Mouse (Mus musculus) lung, postnatal 10 days (tissue): Measurements from ENCODE around the gene Ddc.

Experiments
- DNase-seq: peaks from one replicate; pipeline ENCODE4 v3.0.0; 2021

Ddc gene

GRCm38 (mm10) chr11:11820737-11821136 lies 77.2 kb downstream of the Ddc start:
- DNase-seq: peak; percentile 31

GRCm38 (mm10) chr11:11820251-11820650 lies 77.7 kb downstream of the Ddc start:
- DNase-seq: peak; percentile 90

GRCm38 (mm10) chr11:11819206-11819605 lies 78.7 kb downstream of the Ddc start:
- no peak for DNase-seq

- no peak for DNase-seq
Measured at GRCm38 (mm10) chr11:11818797-11819196, 79.1 kb downstream of the Ddc start.

- no peak for DNase-seq
Measured at GRCm38 (mm10) chr11:11815737-11816136, 82.2 kb downstream of the Ddc start.

GRCm38 (mm10) chr11:11811906-11812480 lies 86.0 kb downstream of the Ddc start:
- DNase-seq: peak; percentile 83

- no peak for DNase-seq
Measured at GRCm38 (mm10) chr11:11809404-11810175, 88.4 kb downstream of the Ddc start.

GRCm38 (mm10) chr11:11808820-11809403 lies 89.0 kb downstream of the Ddc start, which contains the start of gene Fignl1:
TSS of gene Fignl1 (minus strand) at chr11:11808962.
- peak; percentile 96 for DNase-seq

GRCm38 (mm10) chr11:11808035-11808819 lies 89.7 kb downstream of the Ddc start:
- no peak for DNase-seq

- no peak for DNase-seq
Measured at GRCm38 (mm10) chr11:11805951-11806350, 92.0 kb downstream of the Ddc start.

- DNase-seq: no peak
Measured at GRCm38 (mm10) chr11:11804421-11804820, 93.5 kb downstream of the Ddc start.

- DNase-seq: no peak
Measured at GRCm38 (mm10) chr11:11801067-11801466, 96.9 kb downstream of the Ddc start.

- DNase-seq: no peak
Measured at GRCm38 (mm10) chr11:11800304-11800703, 97.6 kb downstream of the Ddc start.

- DNase-seq: no peak
Measured at GRCm38 (mm10) chr11:11798690-11799089, 99.3 kb downstream of the Ddc start.

- DNase-seq: no peak
Measured at GRCm38 (mm10) chr11:11794626-11795025, 103.3 kb downstream of the Ddc start.

GRCm38 (mm10) chr11:11788521-11788974 lies 109.4 kb downstream of the Ddc start:
- DNase-seq: peak; percentile 87

GRCm38 (mm10) chr11:11785457-11785856 lies 112.5 kb downstream of the Ddc start:
- DNase-seq: no peak

- no peak for DNase-seq
Measured at GRCm38 (mm10) chr11:11781728-11782127, 116.2 kb downstream of the Ddc start.

- no peak for DNase-seq
Measured at GRCm38 (mm10) chr11:11778345-11778744, 119.6 kb downstream of the Ddc start.

GRCm38 (mm10) chr11:11777796-11778195 lies 120.1 kb downstream of the Ddc start:
- no peak for DNase-seq

- no peak for DNase-seq
Measured at GRCm38 (mm10) chr11:11777246-11777645, 120.7 kb downstream of the Ddc start.

- DNase-seq: no peak
Measured at GRCm38 (mm10) chr11:11776822-11777174, 121.1 kb downstream of the Ddc start.
